29 mouse cellular contexts compared by ENCODE assay signal in the genomic region with DNA sequence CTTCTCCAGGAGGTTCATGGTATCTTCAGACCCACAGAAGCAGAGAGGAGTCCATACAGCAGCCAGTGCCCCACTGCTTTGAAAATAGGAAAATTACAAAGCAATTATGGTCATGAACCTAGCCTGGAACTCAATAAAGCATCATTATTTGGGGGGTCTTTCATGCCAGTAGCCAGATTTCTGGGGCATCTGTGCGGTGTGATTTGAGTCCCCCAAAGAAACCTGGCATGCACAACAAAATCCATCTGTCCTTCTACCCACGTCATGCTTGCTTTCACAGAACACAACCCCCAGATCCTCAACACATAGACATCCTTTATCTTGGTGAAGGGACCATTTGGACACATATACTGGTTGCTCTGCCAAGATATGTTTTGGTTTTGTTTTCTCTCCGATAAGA.
DNase-seq lines count a peak whose midpoint lies in the region; ATAC-seq and TF ChIP-seq lines count a peak whose summit lies in the region.
"Had no signal": no experiment of that assay in that cellular context is flagged by ENCODE, and none has a peak within 500 bp of the region (broad histone marks: within the 10 kb centered on the region; RNA-seq: fewer than 3 reads in every experiment).

No protein-coding gene starts in this region.

- H3K9ac ChIP-seq in hindbrain, embryonic 12.5 days: no peak overlapping the region
- no peak overlapping the region for H3K9ac ChIP-seq in hindbrain, embryonic 13.5 days
- H3K9ac ChIP-seq: embryonic facial prominence, embryonic 13.5 days; forebrain, embryonic 13.5 days; heart, embryonic 13.5 days; kidney, embryonic 15.5 days; liver, embryonic 15.5 days; lung, embryonic 15.5 days; neural tube, embryonic 12.5 days; stomach, embryonic 15.5 days had no signal

- H3K27me3 ChIP-seq in hindbrain, embryonic 12.5 days: peaks cover 23% of the 10 kb centered on the region
- H3K27me3 ChIP-seq in hindbrain, embryonic 13.5 days: peaks cover 30% of the 10 kb centered on the region
- no peaks in the 10 kb centered on the region for H3K27me3 ChIP-seq in heart, embryonic 10.5 days (ENCODE audit: insufficient read depth, poor library complexity, severe bottlenecking)
- H3K27me3 ChIP-seq: embryonic facial prominence, embryonic 13.5 days; forebrain, embryonic 13.5 days; heart, embryonic 13.5 days; kidney, embryonic 15.5 days; liver, embryonic 15.5 days; lung, embryonic 15.5 days; neural tube, embryonic 12.5 days; stomach, embryonic 15.5 days had no signal

- no peak for ATAC-seq in hindbrain, embryonic 12.5 days (ENCODE audit: low FRiP score)
- no peak for ATAC-seq in hindbrain, embryonic 13.5 days (ENCODE audit: low FRiP score)
- ATAC-seq: intestine, postnatal 0 days had no signal

- no peak overlapping the region for H3K4me2 ChIP-seq in hindbrain, embryonic 12.5 days (replicated peaks)
- no peak overlapping the region for H3K4me2 ChIP-seq in hindbrain, embryonic 13.5 days
- H3K4me2 ChIP-seq: embryonic facial prominence, embryonic 13.5 days; forebrain, embryonic 13.5 days; heart, embryonic 13.5 days; kidney, embryonic 15.5 days; liver, embryonic 15.5 days; lung, embryonic 15.5 days; stomach, embryonic 15.5 days had no signal

- peaks cover 18% of the 10 kb centered on the region for H3K4me1 ChIP-seq in hindbrain, embryonic 12.5 days
- peaks cover 20% of the 10 kb centered on the region for H3K4me1 ChIP-seq in hindbrain, embryonic 13.5 days (replicated peaks)
- no peaks in the 10 kb centered on the region for H3K4me1 ChIP-seq in heart, embryonic 10.5 days
- H3K4me1 ChIP-seq: embryonic facial prominence, embryonic 13.5 days; heart, embryonic 13.5 days; kidney, embryonic 15.5 days; liver, embryonic 15.5 days; lung, embryonic 15.5 days; stomach, embryonic 15.5 days had no signal

- no peaks in the 10 kb centered on the region for H3K36me3 ChIP-seq in hindbrain, embryonic 12.5 days
- no peaks in the 10 kb centered on the region for H3K36me3 ChIP-seq in hindbrain, embryonic 13.5 days
- no peaks in the 10 kb centered on the region for H3K36me3 ChIP-seq in heart, embryonic 10.5 days
- H3K36me3 ChIP-seq: embryonic facial prominence, embryonic 13.5 days; heart, embryonic 13.5 days; kidney, embryonic 15.5 days; limb, embryonic 10.5 days; liver, embryonic 15.5 days; lung, embryonic 15.5 days; neural tube, embryonic 12.5 days; stomach, embryonic 15.5 days had no signal

- no peaks in the 10 kb centered on the region for H3K9me3 ChIP-seq in hindbrain, embryonic 12.5 days (replicated peaks)
- no peaks in the 10 kb centered on the region for H3K9me3 ChIP-seq in hindbrain, embryonic 13.5 days
- no peaks in the 10 kb centered on the region for H3K9me3 ChIP-seq in heart, embryonic 10.5 days
- H3K9me3 ChIP-seq: embryonic facial prominence, embryonic 13.5 days; forebrain, embryonic 13.5 days; heart, embryonic 13.5 days; kidney, embryonic 15.5 days; limb, embryonic 10.5 days; liver, embryonic 15.5 days; lung, embryonic 15.5 days; neural tube, embryonic 12.5 days; stomach, embryonic 15.5 days had no signal

- 32% methylated on average over 3 of the region's 3 CpGs for WGBS in hindbrain, embryonic 12.5 days
- 28% methylated on average over 3 of the region's 3 CpGs for WGBS in hindbrain, embryonic 13.5 days
- WGBS in heart, embryonic 10.5 days: 82% methylated on average over 3 of the region's 3 CpGs

- DNase-seq in brain, embryonic 14.5 days (ENCODE audit: low read depth): peak; percentile 42
- peak; percentile 61 to 82 for DNase-seq in layer of hippocampus, adult 18-20 months (ENCODE audit: low spot score in 2 of 2)
- peak; percentile 59 to 87 for DNase-seq in layer of hippocampus, postnatal 14 days (ENCODE audit: low spot score in 2 of 2)
- no peak for DNase-seq in spleen, postnatal 14 days (ENCODE audit: low spot score in 2 of 2)
- no peak for DNase-seq in heart, embryonic 10.5 days (ENCODE audit: low spot score)
- DNase-seq: adrenal gland, adult 2 months; cerebellum, adult 18-20 months; cerebellum, postnatal 36 days; gastrocnemius, postnatal 14 days; heart, adult 11 months; heart, postnatal 14 days; liver; right cerebral cortex, adult 18-20 months; right cerebral cortex, postnatal 4 days; thymus, postnatal 25 days had no signal

- peak overlapping the region; percentile 52; the same call in 1 of the 2 replicates for H3K27ac ChIP-seq in hindbrain, embryonic 12.5 days
- H3K27ac ChIP-seq in hindbrain, embryonic 13.5 days: no peak overlapping the region
- no peak overlapping the region for H3K27ac ChIP-seq in heart, embryonic 10.5 days
- H3K27ac ChIP-seq: embryonic facial prominence, embryonic 13.5 days; forebrain, embryonic 13.5 days; heart, embryonic 13.5 days; kidney, embryonic 15.5 days; limb, embryonic 10.5 days; liver, embryonic 15.5 days; lung, embryonic 15.5 days; macrophage; neural tube, embryonic 12.5 days; stomach, embryonic 15.5 days had no signal

- no peak for TF ChIP-seq POLR2A in brain, embryonic 14.5 days (IDR thresholded peaks at IDR 0.05; ENCODE audit: borderline replicate concordance, extremely low read depth, insufficient read depth, insufficient read length, poor library complexity, severe bottlenecking)

- no peak overlapping the region for H3K4me3 ChIP-seq in hindbrain, embryonic 12.5 days
- no peak overlapping the region for H3K4me3 ChIP-seq in hindbrain, embryonic 13.5 days
- no peak overlapping the region for H3K4me3 ChIP-seq in heart, embryonic 10.5 days
- H3K4me3 ChIP-seq: embryonic facial prominence, embryonic 13.5 days; erythroblast, embryonic 14.5 days; forebrain, embryonic 13.5 days; heart, embryonic 13.5 days; kidney, embryonic 15.5 days; limb, embryonic 10.5 days; liver, embryonic 15.5 days; lung, embryonic 15.5 days; neural tube, embryonic 12.5 days; stomach, embryonic 15.5 days had no signal

- TF ChIP-seq CTCF in brain, embryonic 14.5 days (IDR thresholded peaks at IDR 0.05; ENCODE audit: borderline replicate concordance, extremely low read depth, insufficient read depth, insufficient read length): no peak

Comparison
In these comparisons a context has a peak if more than half of its experiments do, and no peak if none do; other contexts are left out.
1. DNase-seq: peak in brain, embryonic 14.5 days (single experiment), layer of hippocampus, adult 18-20 months (2 of 2) and layer of hippocampus, postnatal 14 days (2 of 2); none in spleen, postnatal 14 days (0 of 2) and heart, embryonic 10.5 days (single experiment).